Mouse (Mus musculus): Measurements from ENCODE around the gene Hoxb2.
A peak's percentile ranks its signal among the peaks of the same experiment; 100 is the strongest.

The Hoxb2 gene

DNA sequence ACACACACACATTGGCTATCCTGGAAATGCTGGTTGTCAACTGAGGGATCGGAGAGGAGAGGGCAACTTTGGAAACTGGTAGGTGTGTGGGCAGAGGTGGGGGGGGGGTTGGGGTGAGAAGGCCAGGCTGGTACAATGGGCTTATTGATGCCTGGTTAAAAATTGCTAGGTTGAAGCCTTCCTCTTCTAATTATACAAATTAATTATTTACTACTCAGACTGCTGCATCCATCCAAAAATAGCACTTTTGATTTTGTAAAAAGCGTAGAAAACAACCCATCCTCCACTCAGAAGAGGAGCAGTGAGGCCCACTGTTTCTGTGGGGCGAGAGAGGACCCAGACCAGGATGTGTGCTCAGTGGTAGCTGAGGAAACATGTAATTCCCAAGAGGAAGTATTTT lies 15.3 kb upstream of the Hoxb2 start:
- DNase-seq (ENCODE audit: low spot score in 2 of 2), result no peak

- DNase-seq (ENCODE audit: low spot score in 2 of 2), result no peak
Measured at GRCm38 (mm10) chr11:96336597-96336996, 13.7 kb upstream of the Hoxb2 start.

DNA sequence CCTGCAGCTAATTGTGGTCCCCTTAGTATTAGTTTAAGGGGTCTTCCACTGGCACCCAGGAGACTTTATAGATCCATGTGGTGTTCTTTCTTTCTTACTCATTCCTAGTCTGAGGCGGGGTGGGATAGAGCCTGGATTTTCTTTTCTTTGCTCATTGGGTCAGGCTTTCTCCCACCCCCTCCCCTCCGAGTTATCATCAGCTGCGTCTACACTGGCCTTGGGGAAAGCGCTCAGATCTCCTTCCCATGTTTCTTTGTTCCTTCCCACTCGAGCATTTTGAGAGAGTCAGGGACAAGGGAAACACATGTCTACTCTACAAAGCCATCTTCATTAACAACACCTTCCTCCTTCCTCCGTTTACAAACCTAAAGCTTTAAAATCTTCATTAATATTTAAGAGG lies 13.3 kb upstream of the Hoxb2 start:
- DNase-seq (ENCODE audit: low spot score in 2 of 2), result no peak

DNA sequence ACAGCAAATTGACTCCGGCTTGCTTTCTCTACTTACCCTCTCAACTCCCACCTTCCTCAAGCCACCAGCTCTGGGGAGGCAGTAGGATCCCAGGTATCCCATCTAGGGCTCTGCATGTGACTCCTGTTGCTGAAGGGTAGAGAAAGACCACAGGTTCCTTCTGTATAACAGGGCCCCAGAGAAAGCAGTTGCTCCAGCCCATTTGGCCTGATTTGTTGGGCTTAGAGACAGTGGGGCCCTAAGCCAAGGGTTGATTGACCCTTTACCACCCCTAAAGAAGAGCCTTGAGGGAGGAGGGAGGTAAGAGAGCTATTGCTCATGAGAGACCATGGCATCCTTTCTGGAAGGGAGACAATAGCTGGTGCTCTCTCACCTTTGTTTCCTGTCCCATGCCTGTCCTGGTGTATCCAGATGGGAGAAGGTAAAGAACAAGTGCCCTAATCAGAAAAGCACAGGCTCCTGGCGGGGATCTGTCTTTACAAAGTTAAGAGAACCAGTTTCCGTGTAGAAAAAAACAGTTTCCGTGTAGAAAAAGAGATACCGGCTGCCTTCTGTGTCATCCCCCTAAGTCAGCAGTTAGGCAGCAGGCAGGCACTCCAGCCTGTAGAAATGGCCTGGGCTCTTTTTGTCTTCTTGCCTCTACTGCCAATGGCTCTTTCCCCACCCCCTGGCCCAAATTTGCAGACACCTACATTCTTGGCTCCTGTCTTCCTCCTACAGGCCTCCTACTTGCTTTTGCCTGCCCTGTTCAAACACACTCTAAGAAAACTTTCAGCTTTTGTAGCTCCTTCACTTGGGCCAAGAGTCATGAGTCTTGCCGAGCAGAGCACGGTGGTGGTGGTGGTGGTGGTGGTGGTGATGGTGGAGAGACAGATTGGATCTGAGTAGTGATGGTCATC lies 11.1 kb upstream of the Hoxb2 start:
- no peak for DNase-seq (ENCODE audit: low spot score in 2 of 2)

DNA sequence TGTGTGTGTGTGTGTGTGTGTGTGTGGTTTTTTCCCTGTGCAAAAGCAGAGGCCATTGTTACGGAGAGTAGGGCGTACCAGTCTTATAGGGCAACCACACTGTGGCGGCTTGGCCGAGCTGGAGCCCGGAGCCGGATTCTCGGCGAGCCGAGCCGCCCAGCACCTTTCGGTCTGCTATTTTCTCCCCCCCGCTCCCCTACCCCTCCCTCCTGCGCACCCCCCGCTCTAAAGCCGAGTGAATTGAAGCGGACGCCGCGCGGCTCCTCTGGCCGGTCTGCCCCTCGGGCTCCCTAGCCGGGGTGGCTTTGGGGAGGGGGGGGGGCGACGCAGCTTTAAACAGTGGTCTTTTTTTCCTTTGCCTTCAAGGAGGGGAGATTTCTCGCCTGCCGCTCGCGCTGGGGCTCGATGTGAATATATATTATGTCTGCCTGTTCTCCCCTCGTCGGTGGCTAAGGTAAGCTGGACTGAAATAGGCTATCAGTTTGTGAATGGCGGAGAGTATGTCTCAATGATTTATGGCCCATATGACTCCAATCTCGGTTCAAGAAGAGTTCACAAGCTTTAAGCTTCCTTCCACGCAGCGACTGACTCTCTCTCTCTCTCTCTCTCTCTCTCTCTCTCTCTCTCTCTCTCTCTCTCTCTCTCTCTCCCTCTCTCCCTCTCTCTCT lies 9.5 kb upstream of the Hoxb2 start:
- DNase-seq (ENCODE audit: low spot score in 2 of 2), result no peak

DNA sequence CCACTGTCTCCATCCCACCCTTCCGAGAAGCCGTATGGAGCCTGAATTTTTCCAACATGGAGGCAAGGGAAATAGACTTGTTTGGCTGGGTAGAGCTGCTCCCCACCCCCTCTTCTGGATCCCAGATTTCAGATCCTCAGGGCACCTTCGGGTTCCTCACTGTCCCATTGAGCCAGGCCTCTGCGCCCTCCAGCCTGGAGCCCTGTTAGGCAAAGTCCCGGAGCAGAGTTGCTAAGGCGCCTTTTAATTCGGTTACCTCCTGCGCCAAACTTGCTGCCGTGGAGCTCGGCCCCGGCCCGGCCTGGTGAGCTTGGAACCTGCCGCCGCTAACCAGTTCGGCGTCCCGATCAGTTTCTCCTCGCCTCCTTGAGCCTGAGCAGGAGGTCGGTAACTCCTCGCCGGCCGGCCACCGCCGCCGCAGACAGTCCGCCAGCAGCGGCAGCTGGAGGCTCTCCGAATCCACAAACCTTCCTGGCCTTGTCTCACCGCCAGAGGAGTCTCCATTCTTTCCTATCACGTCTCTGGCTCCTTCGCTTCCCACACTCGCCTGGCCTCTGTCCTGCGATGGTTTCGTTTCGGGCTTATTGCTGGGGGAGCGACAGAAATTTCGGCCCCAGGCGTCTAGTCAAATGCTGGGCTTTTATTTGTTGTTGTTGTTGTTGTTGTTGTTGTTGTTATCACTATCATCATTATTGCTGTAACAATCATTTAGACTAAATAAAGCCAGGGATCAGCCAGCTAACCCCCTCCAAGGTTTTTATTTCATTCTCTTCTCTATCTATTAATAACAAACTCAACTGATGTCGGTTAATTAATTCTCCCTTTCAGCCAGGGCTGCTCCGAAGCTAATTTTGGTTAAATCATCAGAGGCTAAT lies 8.4 kb upstream of the Hoxb2 start:
- peak in 1 of 2 experiments; percentile 37 for DNase-seq (ENCODE audit: low spot score in 2 of 2)

DNA sequence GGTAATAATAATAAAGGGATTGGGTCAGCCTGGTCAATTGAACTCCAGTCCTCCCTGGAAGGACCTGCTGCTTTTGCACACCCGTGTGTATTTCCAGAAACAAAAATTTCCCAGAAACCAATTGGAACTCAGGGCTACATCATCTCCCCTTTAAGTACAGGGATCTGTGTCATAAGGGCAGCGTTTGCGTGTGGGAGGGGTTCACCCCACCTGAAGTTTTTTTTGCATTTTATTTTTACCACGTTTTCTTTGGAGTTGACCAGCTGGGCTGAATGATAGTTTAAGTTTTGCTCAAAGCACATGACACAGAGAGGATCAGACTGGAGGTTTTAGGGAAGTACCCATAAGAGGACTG lies 7.8 kb upstream of the Hoxb2 start:
- DNase-seq (ENCODE audit: low spot score in 2 of 2), result no peak

DNA sequence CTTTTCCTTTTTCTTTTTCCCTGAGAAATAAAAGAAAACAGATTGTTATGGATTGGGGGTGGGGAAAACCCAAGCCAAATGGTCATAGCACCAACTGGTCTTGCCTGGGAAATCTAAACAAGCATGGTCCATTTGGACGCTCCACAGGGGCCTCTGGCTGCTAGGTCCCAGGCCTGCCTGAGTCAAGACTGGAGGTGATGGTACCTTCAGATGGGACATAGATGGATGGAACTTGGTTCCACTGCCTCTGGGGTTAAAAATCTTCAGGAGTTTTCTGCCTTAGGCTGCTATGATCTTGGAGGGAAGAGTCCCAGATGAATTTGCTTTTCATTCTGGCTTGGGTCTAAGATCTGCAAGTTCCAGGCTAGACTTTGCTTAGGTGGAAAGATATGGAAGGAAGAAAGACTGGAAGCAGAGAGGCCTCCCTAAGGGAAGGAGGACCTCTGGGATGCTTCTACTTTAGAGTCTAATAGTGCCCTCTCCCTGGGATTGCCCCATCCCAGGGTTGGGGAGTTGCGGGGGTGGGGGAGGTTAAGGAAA lies 7.0 kb upstream of the Hoxb2 start:
- DNase-seq (ENCODE audit: low spot score in 2 of 2), result no peak

GRCm38 (mm10) chr11:96344061-96344877 lies 6.1 kb upstream of the Hoxb2 start:
- DNase-seq (ENCODE audit: low spot score in 2 of 2), result no peak

GRCm38 (mm10) chr11:96344878-96345159 lies 5.5 kb upstream of the Hoxb2 start:
- DNase-seq (ENCODE audit: low spot score in 2 of 2), result no peak

- DNase-seq (ENCODE audit: low spot score in 2 of 2), result no peak
Measured at GRCm38 (mm10) chr11:96345220-96345892, 5.0 kb upstream of the Hoxb2 start.

DNA sequence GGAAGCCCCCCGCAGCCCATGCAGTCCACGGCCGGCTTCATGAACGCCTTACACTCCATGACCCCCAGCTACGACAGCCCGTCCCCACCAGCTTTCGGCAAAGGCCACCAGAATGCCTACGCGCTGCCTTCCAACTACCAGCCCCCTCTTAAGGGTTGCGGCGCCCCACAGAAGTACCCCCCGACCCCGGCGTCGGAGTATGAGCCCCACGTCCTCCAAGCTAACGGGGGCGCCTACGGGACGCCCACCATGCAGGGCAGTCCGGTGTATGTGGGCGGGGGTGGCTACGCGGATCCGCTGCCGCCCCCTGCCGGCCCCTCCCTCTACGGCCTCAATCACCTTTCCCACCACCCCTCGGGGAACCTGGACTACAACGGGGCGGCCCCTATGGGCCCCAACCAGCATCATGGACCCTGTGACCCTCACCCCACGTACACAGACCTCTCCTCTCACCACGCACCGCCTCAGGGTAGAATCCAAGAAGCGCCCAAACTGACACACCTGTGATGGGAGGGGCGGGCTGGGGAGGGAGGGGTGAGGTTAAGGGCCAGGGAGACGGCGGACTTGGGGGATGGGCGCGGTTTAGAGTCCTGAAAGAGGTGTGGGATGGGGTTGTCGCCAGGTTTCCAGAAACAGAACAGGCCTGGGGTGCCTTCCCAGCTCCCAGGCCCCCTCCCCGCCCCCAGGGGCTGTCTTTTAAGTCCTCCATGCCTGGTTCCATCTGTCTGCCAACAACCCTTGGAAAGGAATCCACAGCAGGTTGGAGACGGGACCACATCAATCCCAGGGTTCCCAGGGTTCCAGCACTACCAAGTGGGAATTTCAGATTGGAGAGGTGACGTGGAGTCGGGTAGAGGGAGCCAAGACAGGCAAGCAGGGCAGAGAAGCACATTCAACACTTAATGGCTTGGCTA lies 4.2 kb upstream of the Hoxb2 start:
- no peak for DNase-seq (ENCODE audit: low spot score in 2 of 2)

DNA sequence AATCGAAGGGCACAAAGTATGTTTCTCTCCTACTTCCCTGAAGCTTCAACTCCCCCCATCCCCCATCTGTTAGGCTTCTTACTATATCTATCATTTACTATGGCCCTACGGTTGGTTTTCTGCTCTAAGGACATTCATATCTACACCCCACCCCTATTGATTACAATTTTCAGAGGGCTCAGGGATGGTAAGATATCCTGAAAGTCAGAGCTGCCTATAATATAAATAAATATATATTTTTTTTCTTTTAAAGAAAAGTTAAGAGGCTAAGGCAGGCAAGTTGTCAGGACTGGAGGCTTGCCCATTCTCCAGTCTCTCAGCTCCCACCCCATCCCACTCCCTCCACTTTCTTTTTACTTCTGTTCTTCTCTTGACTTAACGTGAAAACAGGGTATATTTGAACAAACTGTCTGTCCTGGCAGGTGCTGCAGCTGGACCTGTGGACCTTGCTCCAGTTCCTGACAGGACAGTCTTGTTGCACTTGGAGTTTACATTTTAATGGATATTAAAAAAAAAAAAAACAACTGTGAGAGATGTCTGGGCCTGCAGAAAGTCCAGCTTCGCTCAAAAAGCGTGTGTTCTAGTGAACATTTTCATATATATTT lies 3.3 kb upstream of the Hoxb2 start:
- DNase-seq (ENCODE audit: low spot score in 2 of 2), result no peak

- DNase-seq (ENCODE audit: low spot score in 2 of 2), result no peak
Measured at GRCm38 (mm10) chr11:96347717-96348116, 2.6 kb upstream of the Hoxb2 start.

DNA sequence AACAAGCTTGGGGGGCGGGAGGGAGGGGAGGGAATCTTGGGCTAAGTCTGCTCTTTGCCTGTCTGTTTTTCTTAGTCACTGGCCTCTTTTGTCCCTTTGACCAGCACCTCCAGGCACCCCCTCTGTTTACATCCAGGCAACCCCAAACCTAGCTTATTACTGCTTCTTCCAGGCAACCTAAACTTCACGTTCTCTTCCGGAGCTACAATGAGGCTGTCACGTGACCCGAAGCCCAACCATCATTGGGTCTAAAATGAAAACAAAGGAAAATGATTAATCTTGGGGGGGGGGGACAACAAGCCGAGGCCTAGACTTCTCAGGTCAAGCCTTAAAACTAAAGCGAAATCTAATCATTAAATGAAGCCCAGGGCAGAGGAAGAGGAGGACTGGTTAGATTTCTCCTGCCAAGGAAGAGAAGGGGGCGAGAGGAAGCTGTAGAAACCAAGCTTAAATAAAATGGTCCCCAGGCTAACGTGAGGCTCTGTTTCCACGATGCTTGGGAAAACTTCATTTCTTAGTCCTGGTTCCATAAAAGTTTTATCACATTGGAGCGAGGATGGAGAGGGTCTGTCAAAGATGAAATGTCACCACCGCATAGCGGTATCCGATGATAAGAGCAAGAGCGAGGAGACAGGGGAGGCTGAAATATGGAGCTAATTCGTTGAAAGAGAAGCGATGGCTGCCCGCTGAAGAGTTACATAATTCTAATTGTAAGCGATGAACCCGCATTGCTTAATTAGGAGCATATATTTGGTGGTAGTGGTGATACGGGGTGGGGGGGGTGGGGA lies 2.0 kb upstream of the Hoxb2 start:
- no peak for DNase-seq (ENCODE audit: low spot score in 2 of 2)

DNA sequence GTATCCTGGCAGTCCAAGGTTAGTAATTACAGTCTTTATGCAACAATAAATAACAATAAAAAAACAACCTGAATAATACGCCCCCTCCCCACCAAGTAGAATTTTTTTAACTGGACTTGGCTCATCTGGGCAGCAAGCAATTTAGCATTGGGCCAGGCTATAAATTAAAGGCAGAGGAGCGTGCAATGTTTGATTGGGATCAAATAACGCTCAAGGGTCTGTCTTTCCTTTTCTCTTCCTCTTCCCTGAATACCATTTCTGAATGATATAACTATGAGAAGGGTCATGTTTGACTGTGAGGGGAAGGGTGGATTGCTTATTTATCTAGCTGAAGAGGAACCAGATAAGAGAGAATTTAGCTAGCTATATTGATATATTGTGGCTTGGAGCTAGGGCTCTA lies 1.3 kb upstream of the Hoxb2 start:
- no peak for DNase-seq (ENCODE audit: low spot score in 2 of 2)

DNA sequence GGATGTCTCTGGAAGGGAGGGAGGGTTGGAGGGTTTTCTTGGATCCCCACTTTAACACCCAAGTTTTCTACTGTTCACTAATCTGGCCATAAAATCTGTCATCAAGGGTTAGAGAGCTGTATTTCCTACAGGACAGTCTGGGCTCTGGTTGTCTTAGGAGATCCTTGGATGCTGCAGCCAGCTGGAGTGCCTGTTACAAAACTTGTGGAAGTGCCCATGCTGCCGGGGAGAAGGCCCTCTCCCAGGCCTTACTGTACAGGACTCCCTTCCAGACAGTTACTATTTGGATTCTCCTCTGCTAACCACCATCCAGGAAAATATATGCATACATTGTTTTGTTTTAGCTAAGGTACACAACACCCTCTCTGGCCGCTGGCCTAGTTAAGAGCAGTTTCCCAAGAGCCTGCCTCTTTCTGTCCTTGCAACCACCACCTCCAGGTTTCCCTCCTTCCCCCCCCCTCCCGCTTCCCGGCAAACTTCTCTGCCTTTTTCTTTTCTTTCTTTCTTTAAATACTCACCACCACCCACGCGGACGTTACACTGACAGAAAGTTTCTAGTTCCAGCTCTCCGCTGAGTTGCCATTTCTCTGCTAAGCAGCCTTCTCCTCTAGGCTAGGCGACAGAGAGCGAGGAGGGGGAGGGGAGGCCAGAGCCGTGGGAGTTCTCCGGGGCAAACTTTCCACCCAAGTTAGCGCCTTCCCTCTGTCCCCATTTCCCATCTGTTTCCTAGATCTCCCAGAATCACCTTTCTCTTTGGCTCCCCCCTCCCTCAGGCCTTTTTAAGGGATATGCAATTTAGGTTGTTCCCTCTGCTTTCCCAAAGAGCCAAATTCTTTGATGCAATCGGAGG lies 609 bp upstream of the Hoxb2 start:
- no peak for DNase-seq (ENCODE audit: low spot score in 2 of 2)

DNA sequence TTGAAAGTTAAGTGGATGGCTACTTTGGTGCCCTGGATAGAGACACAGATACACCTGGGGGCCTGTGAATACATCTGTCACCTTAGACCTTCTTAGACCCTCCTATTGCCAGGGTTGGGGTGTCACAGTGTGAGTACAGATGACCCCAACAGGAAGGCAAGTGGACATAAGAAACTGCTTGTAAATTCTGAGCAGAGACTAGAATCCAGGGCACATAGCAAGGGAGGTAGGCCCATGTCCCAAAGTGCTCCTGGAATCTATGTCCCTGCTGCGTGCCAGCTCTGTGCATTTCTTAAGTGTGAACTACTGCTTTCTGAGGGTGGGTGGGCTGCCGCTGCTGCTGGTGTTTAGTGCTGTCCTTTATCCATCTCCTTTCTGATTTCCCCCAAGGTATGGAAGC lies 466 bp downstream of the Hoxb2 start:
- DNase-seq (ENCODE audit: low spot score in 2 of 2), result no peak
